Mouse (Mus musculus) liver, adult 2 months (tissue): ENCODE data around the gene Med11.

Experiments used
- CTCF ChIP-seq: fragments of 200-500 bp; IDR thresholded peaks from 2 replicates; pipeline ENCODE4 v1.5.1; 2011; ENCODE audit warnings: low read depth, low read length, control low read depth
- POLR2A ChIP-seq: fragments of 200-500 bp; IDR thresholded peaks from 2 replicates; pipeline ENCODE4 v1.6.1; 2011; ENCODE audit warnings: low read length, control low read depth; ENCODE audit not compliant: insufficient read depth; ENCODE audit errors: extremely low read depth

DNA sequence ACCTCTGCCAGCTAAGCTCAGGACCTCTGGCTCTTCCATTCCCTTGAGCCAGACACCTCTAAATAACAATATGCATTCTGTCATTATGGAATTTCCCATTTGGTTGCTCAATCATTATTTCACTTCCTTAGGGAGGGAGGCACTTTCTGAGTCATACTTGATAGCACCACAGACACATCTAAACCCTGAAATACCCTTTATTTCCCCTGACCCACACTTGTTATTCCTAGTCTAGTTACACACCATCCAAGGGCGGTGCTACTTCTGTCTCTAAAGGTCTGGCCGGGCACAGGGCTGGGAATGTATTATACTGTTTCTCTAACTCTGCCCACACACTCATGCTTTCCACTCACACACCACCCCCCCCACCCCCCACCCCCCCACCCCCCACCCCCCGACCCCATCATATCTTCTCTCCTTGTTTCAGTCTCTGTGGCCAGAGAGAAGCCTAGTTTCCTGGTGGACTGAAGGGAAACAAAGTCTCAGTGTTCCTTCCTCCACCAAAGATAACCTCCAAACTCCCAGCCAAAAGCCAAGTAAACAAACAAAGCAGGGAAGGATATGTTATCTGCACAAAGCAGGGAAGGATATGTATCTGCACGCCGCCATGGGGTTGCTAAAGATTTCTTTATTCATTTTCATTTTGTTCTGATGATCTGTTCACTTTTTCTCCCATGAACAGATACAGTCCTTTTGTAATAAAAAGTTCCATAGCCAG is 16.3 kb downstream of the Med11 start:
- no peak for TF ChIP-seq POLR2A
- TF ChIP-seq CTCF: no peak
